Mouse (Mus musculus): Measurements from ENCODE around the gene Camk2n1. TPM values are rescaled to one million over a fixed set of nuclear protein-coding genes. Genes with fewer than 3 reads are reported as not detected.

Camk2n1 gene
- 6.0 and 6.1 TPM in 2 replicates for polyA plus RNA-seq (2014; fragmentation: Nextera tagmentation; extraction: Ambion mirVana)

DNA sequence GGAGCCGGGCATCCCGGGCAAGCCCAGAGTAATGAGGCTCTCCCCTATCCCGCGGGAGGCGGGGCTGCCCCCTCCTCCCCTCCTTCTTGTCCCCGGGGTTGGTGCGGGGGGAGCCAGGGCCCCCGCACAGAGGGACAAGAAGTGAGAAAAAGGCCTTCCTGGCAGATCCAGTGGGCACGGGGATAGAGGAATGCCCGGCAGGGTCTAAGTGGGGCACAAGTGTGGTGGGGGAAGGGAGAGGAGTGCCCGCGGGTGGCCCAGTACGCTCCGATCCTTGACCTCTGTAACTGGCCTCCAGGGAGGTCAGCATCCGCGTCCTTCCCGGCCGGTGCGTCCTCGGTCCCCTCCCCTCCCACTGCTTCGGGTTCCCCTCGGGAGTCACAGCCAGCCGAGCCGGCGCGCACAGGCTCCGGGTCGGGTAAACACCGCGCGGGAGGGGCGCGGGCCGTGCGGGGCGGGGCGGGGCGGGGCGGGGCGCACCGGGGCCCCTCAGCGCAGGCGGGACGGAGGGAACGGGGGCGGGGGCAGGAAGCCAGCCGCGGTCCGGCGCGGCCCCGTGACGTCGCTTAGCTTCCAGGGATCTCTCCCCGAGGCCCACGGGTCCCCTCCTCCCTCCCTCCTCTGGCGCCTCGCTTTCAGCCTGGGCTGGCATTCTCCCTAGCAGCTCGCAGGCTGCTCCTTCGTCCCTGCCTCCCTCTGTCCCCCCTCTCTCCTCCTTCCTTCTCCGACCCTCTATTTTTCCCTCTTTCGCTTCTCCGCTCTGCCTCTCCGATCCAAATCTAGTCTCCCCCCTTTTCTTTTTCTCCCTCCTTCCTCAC lies at the start of gene Camk2n1:
Gene Camk2n1 (plus strand): TSS at position 562 of the 818 bp plus-strand sequence.
- under 1% methylated on average over 32 of the region's 64 CpGs for WGBS
- H3K27ac ChIP-seq (ENCODE audit: low read depth, low read length) = peak within 1 kb of the TSS; percentile 96
- peaks cover 10% of the 10 kb centered on the region for H3K27me3 ChIP-seq (ENCODE audit: control insufficient read depth, insufficient read depth, low read length)
- DNase-seq (ENCODE audit: low spot score, missing footprints) (peak; percentile 98), ATAC-seq (ENCODE audit: low FRiP score) (peak; percentile 84)
- peak within 1 kb of the TSS; percentile 73 for H3K4me2 ChIP-seq
- peak within 1 kb of the TSS; percentile 96 for H3K9ac ChIP-seq (ENCODE audit: low read length)
- peak within 1 kb of the TSS; percentile 93 for H3K4me3 ChIP-seq (ENCODE audit: low read depth, low read length)
- no peaks in the 10 kb centered on the region for H3K9me3 ChIP-seq (ENCODE audit: control insufficient read depth, low read length)
- no peaks in the 10 kb centered on the region for H3K36me3 ChIP-seq (ENCODE audit: control insufficient read depth, insufficient read depth, low read length)
- H3K4me1 ChIP-seq (ENCODE audit: control insufficient read depth, insufficient read depth, low read length) = peaks cover 33% of the 10 kb centered on the region

DNA sequence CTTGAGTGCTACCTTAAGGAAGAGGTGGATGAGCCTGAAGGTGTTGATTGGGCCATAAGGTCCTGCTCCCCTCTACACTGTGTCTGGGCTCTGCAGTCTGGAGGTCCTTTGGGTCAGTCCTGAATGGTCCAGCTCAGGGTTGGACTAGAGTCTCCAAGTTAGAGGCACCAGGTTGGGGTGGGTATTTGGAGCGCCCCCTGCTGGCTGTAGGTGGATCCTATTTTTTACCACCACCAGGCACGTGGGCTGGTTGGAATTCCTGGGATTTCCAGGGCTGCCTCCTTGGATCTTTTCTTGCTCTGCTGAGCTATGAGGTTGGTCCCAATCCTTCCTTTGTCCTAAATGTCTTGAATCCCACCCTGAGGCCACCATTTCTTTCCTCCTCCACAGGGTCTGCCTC lies 49.3 kb upstream of the Camk2n1 start:
- ATAC-seq (ENCODE audit: low FRiP score) (no peak), DNase-seq (ENCODE audit: low spot score, missing footprints) (no peak)
- 0% methylated on average over 2 of the region's 2 CpGs for WGBS
- H3K4me1 ChIP-seq (ENCODE audit: control insufficient read depth, insufficient read depth, low read length) = no peaks in the 10 kb centered on the region
- H3K4me3 ChIP-seq (ENCODE audit: low read depth, low read length) = no peak overlapping the region
- no peaks in the 10 kb centered on the region for H3K27me3 ChIP-seq (ENCODE audit: control insufficient read depth, insufficient read depth, low read length)
- no peaks in the 10 kb centered on the region for H3K36me3 ChIP-seq (ENCODE audit: control insufficient read depth, insufficient read depth, low read length)
- H3K4me2 ChIP-seq = no peak overlapping the region
- no peaks in the 10 kb centered on the region for H3K9me3 ChIP-seq (ENCODE audit: control insufficient read depth, low read length)
- no peak overlapping the region for H3K27ac ChIP-seq (ENCODE audit: low read depth, low read length)
- H3K9ac ChIP-seq (ENCODE audit: low read length) = no peak overlapping the region

DNA sequence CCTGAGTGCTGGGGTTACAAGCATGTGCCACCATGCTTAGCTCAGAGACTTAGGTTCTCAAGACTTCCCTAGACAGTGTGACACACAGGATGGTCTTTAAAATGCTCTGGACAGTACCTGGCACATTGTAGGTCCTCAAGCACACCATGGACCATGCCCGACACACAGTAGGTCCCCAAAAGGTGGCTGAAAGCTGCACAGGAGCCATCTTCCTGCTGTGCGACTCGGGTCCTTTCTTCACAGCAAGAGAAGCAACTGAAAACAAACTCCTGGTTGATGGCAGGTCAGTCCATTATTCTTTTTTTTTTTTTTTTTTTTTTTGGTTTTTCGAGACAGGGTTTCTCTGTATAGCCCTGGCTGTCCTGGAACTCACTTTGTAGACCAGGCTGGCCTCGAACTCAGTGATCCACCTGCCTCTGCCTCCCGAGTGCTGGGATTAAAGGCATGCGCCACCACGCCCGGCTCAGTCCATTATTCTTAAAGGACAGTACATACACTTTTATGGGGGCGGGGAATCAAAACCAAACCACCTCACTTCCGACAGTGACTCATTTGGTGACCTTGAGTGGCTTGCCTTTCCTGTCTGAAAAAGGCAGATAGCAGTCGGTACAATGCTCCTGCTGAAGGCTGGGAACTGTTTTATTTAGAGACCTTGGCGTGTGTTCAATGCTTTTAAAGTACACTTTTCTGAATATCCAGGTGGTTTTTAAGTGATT lies 46.5 kb upstream of the Camk2n1 start:
- 88% methylated on average over 12 of the region's 13 CpGs for WGBS

DNA sequence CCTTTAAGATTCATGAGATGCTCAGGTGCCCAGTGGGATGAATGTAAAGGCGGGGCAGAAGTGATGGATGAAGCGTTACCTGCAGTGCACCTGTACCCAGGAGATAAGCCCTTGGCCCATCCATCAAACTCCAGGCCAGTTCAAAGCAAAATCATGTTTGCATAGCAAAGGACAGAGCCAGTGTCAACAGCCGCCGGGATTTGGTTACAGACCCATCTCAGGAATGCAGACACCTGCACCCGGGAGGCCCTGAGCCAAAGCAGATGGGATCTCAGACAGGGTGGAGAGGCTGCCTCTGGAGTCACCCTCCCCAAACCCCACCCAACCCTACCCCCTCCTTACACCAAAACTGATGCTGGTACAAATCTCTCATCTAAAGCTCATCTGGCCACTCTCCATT lies 43.1 kb upstream of the Camk2n1 start:
- no peak overlapping the region for H3K4me3 ChIP-seq (ENCODE audit: low read depth, low read length)
- H3K27me3 ChIP-seq (ENCODE audit: control insufficient read depth, insufficient read depth, low read length) = no peaks in the 10 kb centered on the region
- H3K4me1 ChIP-seq (ENCODE audit: control insufficient read depth, insufficient read depth, low read length) = no peaks in the 10 kb centered on the region
- no peak overlapping the region for H3K4me2 ChIP-seq
- DNase-seq (ENCODE audit: low spot score, missing footprints) (no peak), ATAC-seq (ENCODE audit: low FRiP score) (no peak)
- no peaks in the 10 kb centered on the region for H3K9me3 ChIP-seq (ENCODE audit: control insufficient read depth, low read length)
- WGBS = 9% methylated on average over 5 of the region's 5 CpGs
- no peak overlapping the region for H3K9ac ChIP-seq (ENCODE audit: low read length)
- no peak overlapping the region for H3K27ac ChIP-seq (ENCODE audit: low read depth, low read length)
- H3K36me3 ChIP-seq (ENCODE audit: control insufficient read depth, insufficient read depth, low read length) = no peaks in the 10 kb centered on the region

More for the DNA sequence above, 46.5 kb upstream of the Camk2n1 start:
- Histone ChIP-seq H3K36me3 (ENCODE audit: control insufficient read depth, insufficient read depth, low read length) (no peaks in the 10 kb centered on the region), H3K27me3 (ENCODE audit: control insufficient read depth, insufficient read depth, low read length) (no peaks in the 10 kb centered on the region), H3K27ac (ENCODE audit: low read depth, low read length) (no peak overlapping the region), H3K4me3 (ENCODE audit: low read depth, low read length) (no peak overlapping the region), H3K9me3 (ENCODE audit: control insufficient read depth, low read length) (no peaks in the 10 kb centered on the region), H3K4me1 (ENCODE audit: control insufficient read depth, insufficient read depth, low read length) (no peaks in the 10 kb centered on the region), H3K9ac (ENCODE audit: low read length) (no peak overlapping the region), H3K4me2 (no peak overlapping the region)
- ATAC-seq (ENCODE audit: low FRiP score) = no peak
- DNase-seq (ENCODE audit: low spot score, missing footprints) = peak; percentile 19

DNA sequence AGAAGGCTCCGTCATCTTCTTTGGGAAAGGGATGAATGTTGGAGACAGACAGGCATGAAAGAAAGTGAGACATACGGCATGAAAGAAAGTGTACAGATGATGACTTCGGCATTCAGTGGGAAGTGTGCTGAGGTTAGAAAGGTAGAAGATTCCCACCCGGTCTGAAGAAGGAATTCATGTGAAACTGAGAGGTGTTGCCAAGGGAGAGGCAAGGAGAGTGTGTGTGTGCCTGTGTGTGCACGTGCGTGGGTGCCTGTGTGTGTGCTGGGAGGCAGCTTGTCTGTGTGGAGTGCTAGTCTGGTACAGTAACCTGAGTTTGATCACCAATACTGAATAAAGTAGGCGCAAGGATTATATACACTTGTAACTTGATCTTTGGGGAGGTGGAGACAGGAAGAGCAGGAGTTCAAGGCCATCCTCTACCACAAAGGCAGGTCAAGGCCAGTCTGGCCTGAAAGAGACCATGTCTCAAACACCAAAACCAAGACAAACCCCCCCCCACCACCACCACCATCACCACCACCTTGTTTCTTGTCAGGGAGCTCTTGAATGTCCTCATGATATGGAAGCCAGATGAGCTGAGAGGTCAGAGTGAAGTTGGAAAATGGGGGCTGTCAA lies 42.5 kb upstream of the Camk2n1 start:
- Histone ChIP-seq H3K9me3 (ENCODE audit: control insufficient read depth, low read length) (no peaks in the 10 kb centered on the region), H3K4me3 (ENCODE audit: low read depth, low read length) (no peak overlapping the region), H3K4me2 (no peak overlapping the region), H3K36me3 (ENCODE audit: control insufficient read depth, insufficient read depth, low read length) (no peaks in the 10 kb centered on the region), H3K27me3 (ENCODE audit: control insufficient read depth, insufficient read depth, low read length) (no peaks in the 10 kb centered on the region), H3K9ac (ENCODE audit: low read length) (no peak overlapping the region), H3K27ac (ENCODE audit: low read depth, low read length) (no peak overlapping the region), H3K4me1 (ENCODE audit: control insufficient read depth, insufficient read depth, low read length) (no peaks in the 10 kb centered on the region)
- ATAC-seq (ENCODE audit: low FRiP score) = no peak
- WGBS = 53% methylated on average over 7 of the region's 7 CpGs
- DNase-seq (ENCODE audit: low spot score, missing footprints) = peak; percentile 62

DNA sequence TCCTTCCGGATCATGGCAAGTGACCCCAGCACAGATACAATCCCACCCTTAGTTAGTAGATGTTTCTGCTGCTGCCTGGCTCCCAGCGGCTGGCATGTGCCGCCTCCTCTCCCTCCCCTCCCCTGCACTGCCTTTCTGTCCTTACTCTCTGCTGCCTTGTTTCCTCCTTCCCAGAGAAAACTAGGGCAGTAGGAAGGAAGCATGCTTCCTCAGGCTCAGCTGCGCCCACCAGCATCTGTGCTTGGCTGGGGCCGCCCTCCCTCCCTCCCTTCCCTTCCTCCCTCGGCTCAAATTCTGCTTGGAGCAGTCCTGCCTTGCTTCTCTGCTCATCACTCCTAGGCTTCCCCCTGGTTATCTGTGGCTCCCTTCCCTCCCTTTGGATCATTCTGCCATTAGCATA lies 39.4 kb upstream of the Camk2n1 start:
- 27% methylated on average over 6 of the region's 6 CpGs for WGBS
- no peaks in the 10 kb centered on the region for H3K27me3 ChIP-seq (ENCODE audit: control insufficient read depth, insufficient read depth, low read length)
- no peak overlapping the region for H3K9ac ChIP-seq (ENCODE audit: low read length)
- H3K4me2 ChIP-seq = no peak overlapping the region
- no peaks in the 10 kb centered on the region for H3K9me3 ChIP-seq (ENCODE audit: control insufficient read depth, low read length)
- ATAC-seq (ENCODE audit: low FRiP score) (no peak), DNase-seq (ENCODE audit: low spot score, missing footprints) (no peak)
- H3K36me3 ChIP-seq (ENCODE audit: control insufficient read depth, insufficient read depth, low read length) = no peaks in the 10 kb centered on the region
- no peak overlapping the region for H3K27ac ChIP-seq (ENCODE audit: low read depth, low read length)
- H3K4me1 ChIP-seq (ENCODE audit: control insufficient read depth, insufficient read depth, low read length) = no peaks in the 10 kb centered on the region
- no peak overlapping the region for H3K4me3 ChIP-seq (ENCODE audit: low read depth, low read length)

DNA sequence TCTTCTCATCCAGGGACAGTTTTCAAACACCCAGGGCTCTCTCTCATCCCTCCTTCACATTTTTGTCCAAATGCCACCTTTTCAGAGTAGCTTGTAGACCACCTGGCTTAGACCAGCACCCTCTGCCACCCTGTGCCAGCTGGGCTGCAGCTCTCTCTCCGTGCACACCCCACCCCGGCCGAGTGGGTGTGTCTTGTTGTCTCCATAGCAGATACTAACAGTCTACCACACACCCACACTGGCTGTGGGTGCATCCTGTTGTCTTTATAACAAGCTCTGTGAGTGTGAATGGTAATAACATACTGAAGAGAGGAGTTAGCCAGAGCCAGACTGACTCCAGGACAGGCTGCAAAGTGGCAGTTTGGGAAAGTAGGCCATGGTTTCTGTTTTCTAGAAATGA lies 38.1 kb upstream of the Camk2n1 start:
- 80% methylated on average over 3 of the region's 3 CpGs for WGBS
- no peaks in the 10 kb centered on the region for H3K4me1 ChIP-seq (ENCODE audit: control insufficient read depth, insufficient read depth, low read length)

DNA sequence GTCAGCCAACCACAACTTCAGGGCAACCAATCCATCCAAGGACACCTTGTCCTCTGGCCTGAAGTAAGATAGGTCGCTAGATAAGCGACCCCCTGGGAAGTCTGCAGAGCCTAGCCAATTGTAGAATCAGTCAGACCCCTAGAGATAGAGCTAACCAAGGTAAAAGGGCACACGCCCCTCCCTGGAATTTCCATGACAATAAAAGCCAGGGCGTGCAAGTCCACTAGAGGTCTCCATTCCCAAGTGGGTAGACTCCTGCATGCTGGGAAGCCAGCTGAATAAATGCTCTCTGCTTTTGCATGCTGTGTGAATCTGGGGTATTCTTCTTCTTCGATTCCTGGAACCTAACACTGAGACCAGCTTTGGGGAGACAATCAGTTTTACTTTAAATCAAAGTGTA lies 37.7 kb upstream of the Camk2n1 start:
- Histone ChIP-seq H3K4me1 (ENCODE audit: control insufficient read depth, insufficient read depth, low read length) (no peaks in the 10 kb centered on the region), H3K27ac (ENCODE audit: low read depth, low read length) (no peak overlapping the region), H3K9ac (ENCODE audit: low read length) (no peak overlapping the region), H3K9me3 (ENCODE audit: control insufficient read depth, low read length) (no peaks in the 10 kb centered on the region), H3K4me2 (no peak overlapping the region), H3K4me3 (ENCODE audit: low read depth, low read length) (no peak overlapping the region), H3K27me3 (ENCODE audit: control insufficient read depth, insufficient read depth, low read length) (no peaks in the 10 kb centered on the region), H3K36me3 (ENCODE audit: control insufficient read depth, insufficient read depth, low read length) (no peaks in the 10 kb centered on the region)
- 51% methylated on average over 5 of the region's 5 CpGs for WGBS
- DNase-seq (ENCODE audit: low spot score, missing footprints) (no peak), ATAC-seq (ENCODE audit: low FRiP score) (no peak)

More for the DNA sequence above, 38.1 kb upstream of the Camk2n1 start:
- DNase-seq (ENCODE audit: low spot score, missing footprints) (no peak), ATAC-seq (ENCODE audit: low FRiP score) (no peak)
- no peak overlapping the region for H3K4me2 ChIP-seq
- H3K9ac ChIP-seq (ENCODE audit: low read length) = no peak overlapping the region
- H3K27ac ChIP-seq (ENCODE audit: low read depth, low read length) = no peak overlapping the region
- no peaks in the 10 kb centered on the region for H3K36me3 ChIP-seq (ENCODE audit: control insufficient read depth, insufficient read depth, low read length)
- H3K9me3 ChIP-seq (ENCODE audit: control insufficient read depth, low read length) = no peaks in the 10 kb centered on the region
- no peak overlapping the region for H3K4me3 ChIP-seq (ENCODE audit: low read depth, low read length)
- no peaks in the 10 kb centered on the region for H3K27me3 ChIP-seq (ENCODE audit: control insufficient read depth, insufficient read depth, low read length)

DNA sequence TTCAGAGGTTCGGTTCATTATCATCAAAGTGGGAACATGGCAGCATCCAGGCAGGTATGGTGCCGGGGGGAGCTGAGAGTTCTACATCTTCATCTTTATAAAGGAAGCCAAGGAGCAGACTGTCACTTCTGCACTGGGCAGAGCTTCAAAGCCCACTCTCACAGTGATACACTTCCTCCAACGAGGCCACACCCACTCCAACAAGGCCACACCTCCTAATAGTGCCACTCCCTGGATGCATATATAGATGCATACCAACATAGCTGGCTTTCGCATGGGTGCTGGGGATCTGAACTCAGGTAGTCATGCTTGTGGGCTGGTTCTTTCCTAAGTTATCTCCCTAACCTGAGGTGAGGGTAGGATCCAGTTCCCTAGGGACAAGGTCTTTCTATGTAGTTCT lies 36.2 kb upstream of the Camk2n1 start:
- no peaks in the 10 kb centered on the region for H3K4me1 ChIP-seq (ENCODE audit: control insufficient read depth, insufficient read depth, low read length)
- H3K4me3 ChIP-seq (ENCODE audit: low read depth, low read length) = no peak overlapping the region
- no peak overlapping the region for H3K9ac ChIP-seq (ENCODE audit: low read length)
- ATAC-seq (ENCODE audit: low FRiP score) (no peak), DNase-seq (ENCODE audit: low spot score, missing footprints) (no peak)
- H3K9me3 ChIP-seq (ENCODE audit: control insufficient read depth, low read length) = no peaks in the 10 kb centered on the region
- no peak overlapping the region for H3K27ac ChIP-seq (ENCODE audit: low read depth, low read length)
- WGBS = 84% methylated on average over 4 of the region's 4 CpGs
- H3K4me2 ChIP-seq = no peak overlapping the region
- H3K27me3 ChIP-seq (ENCODE audit: control insufficient read depth, insufficient read depth, low read length) = no peaks in the 10 kb centered on the region
- H3K36me3 ChIP-seq (ENCODE audit: control insufficient read depth, insufficient read depth, low read length) = no peaks in the 10 kb centered on the region
